Mouse (Mus musculus): ENCODE measurements around the gene Grk3. TPM values are rescaled to one million over a fixed set of nuclear protein-coding genes. Genes with fewer than 3 reads are reported as not detected.

Gene Grk3
- polyA plus RNA-seq (2015; fragmentation: Nextera tagmentation; extraction: Ambion mirVana) = 2.9 and 4.2 TPM in 2 replicates

DNA sequence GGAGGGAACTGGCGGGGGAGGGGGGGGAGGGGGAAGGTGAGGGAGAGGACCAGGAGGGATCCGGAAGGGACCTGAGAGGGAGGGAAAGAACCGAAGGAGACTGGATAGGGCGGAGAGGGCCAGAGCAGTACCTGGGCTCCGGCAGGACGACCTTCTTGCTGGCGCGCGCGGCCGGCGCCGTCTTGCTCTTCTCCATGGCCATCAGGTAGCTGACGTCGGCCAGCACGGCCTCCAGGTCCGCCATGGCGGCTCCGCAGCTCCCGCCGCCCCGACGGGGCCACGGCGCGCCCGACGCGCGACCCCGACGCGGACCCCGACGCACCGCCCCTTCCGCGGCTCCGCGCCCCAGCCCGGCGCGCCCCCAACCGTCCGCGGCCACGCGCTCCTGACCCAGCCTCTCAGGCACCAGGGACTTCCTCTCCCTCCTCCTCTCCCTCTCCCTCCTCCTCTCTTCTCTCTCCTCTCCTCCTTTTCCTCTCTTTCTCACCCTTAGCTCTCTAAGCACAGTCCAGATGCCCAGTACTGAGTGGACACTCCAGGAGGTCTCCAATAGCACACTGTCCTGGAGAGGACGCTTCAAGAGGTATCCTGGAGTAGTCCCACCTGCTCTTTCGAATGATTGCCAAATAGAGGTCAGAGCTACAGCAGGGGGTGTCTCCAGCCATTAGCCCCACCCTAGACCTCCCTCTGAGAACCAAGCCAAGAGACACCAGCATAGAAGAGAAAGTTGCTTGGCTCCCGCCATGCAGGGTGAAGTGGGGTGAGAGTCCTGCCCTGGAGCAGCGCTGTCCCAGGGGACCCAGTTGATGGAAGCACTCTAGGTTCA, at the start of gene Grk3:
TSS of gene Grk3 (minus strand) at position 556 of the 826 bp plus-strand sequence.
- no peak for DNase-seq (ENCODE audit: low spot score)

DNA sequence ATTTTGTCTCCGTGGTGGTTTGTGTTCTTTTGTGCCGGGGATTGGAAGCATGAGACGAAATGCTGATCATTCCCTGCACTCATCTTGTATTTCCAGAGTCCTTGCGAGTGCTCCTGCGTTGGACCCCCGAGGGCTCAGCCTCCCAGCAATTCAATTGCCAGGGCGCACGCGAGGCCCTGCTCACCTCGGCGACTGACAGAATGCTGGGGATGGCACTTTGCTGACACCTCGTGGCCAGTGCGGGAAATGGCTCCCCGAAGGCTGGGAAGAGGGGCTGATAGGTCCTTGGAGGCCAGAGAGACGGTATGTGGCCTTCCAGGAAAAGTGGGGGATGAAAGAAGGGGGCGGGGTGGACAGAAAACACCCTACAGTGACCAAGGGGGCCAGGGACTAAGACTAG, 38.7 kb upstream of the Grk3 start:
- DNase-seq (ENCODE audit: low spot score) = peak; percentile 68

DNA sequence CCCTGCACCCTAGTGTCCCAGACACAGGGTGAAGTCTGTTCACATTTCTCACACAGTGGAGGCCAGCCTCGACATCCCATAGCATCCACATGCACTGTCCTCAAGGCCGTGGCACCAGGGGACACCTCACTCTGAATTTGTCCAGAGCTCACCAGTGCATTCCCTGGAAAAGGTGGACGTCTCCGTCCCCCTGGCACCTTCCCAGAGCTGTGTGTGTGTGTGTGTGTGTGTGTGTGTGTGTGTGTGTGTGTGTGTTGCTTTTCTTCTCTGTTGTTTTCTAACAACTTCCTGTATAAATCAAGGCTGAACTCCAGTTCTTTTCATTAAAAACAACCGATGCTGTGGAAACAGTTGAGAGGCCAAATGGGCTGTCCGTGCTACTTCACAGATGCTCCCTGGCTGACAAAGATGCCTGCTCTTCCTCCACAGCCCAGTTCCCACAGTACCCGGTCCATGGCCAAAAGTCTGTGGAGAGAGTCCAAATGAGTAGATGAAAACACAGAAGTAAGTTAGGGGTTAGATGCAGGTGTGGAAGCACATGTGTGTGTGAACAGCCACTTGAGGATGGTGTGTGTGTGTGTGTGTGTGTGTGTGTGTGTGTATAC, 35.1 kb upstream of the Grk3 start:
- no peak for DNase-seq (ENCODE audit: low spot score)

DNA sequence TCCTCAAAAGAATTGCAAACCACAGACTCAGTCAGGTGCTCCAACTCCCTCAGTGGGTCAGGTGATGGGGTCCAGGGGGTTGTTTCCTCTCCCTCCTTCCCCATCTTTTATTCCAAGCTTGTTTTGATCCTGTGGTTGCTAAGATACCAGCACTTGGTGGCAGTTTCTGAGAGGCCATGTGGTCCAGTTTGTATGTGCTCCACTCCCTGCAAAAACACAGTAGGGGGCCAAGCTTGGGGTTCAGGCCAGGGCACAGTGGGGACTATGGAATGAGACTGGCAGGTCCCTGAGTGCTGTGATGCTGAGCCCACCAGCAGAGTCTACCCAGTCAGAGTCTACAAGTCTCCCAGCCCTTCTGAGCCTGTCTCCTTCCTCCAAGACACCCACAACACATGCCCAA, 34.3 kb upstream of the Grk3 start:
- DNase-seq (ENCODE audit: low spot score) = no peak

DNA sequence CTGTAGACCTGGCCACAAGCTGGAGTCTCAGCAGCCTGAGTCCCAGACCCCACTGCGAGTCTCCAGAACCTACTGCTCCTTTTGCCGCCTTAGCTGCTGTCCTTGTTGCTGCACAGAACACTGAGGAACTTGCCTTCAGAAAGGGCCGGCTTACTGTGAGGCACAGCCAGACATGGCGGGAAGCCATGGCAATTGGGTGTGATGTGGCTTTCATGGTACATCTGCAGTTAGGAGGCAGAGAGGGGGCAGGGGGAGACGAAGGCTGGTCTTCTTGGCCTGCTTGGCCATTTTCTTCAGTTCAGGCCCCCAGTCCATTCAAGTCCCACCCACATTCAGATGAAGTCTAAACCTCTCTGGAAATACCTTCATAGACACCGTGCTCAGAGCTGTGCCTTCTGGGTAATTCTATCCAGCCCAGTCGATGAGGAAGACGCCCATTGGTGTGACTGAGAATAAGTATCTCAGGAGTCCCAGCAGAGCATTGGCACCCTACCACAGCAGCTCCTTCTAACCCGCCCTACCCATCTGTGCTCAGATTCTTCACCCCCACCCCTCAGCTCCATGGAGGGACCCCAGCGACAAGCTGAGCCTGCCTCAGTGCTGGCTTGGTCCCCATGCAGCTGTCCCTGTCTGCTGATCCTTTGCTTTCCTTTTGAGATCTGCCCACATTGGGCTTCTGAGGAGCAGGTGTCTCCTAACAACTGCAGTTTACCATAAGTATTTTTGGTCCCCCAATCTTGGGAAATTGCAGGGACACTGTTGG, 30.1 kb upstream of the Grk3 start:
- no peak for DNase-seq (ENCODE audit: low spot score)

DNA sequence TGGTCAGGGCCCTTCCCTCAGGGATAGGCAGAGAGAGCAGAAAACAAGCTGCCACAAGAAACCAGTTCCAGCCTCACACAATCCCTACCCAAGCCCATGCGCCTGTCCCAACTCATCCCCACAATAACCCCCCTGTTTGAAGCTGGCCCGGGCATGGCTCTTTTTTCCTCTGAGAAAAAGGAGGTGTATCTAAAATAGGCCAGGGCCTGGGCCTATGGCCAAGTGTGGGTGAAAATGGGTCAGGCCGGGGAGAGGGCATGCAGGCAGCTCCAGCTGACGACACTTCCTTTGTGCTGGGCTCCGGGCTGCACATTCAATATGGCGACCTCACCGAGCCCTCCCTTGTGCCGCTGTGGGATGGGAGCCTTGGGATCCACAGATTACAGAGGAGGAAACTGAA, 27.9 kb upstream of the Grk3 start:
- DNase-seq (ENCODE audit: low spot score) = no peak

DNA sequence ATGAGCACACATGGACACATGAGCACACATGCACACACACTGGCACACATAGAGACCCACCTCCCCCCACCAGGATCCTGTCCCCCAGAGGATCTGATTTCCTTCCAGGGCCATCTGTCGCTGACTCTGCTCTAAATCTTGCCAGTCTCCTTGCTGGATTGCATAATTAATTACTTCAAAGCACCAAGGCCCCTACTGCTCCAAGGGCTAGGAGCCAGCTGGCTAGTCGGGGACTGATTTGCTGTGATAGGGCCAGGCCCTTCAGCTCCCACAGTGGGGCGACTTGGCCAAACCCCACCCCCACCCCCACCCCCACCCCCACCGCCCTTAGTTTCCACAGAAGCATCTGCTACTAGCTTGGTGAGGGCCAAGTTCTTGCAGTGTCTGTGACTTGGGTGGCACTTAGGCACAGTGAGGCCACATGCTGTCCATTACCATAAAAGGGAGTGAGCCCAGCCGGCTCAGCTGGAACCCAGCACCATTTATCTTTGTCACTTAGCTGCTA, 26.0 kb upstream of the Grk3 start:
- DNase-seq (ENCODE audit: low spot score) = no peak

DNA sequence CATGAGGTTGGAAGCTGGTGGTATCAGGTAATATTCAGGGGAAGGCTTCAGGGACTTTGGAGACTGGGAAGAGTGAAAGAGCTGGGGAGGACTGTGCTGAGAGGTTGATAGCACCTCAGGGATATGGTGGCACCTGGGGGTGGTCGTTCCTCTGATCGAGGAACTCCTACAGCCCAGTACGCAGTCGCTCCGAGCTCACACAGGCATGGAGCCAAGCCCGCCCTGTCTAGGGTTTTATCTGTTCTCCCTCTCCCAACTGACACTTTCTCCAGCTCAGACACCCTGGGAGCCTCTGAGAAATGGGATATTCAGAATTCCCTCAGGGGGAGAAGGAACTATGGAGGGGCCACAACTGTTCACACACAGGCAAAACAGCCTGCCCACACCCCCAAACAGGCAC, 25.2 kb upstream of the Grk3 start:
- DNase-seq (ENCODE audit: low spot score) = no peak

DNA sequence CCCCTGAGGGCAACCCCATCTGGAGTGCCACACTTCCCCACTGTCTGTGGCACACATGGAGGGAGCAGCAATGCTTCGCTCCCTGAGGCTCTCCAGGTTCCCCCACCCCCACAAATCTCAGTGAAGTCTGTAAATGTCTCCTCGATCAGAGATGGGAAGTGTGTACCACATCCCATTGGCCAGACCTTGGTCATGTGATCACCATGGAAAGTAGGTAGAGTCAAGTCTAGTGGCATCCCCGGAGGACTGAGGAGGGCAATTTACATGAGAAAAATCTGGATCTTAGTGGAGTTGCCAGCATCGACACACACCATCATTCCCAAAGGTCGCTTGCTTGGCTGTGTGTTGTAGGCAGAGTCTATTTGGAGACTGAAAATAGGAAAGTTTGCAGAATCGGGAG, 23.0 kb upstream of the Grk3 start:
- no peak for DNase-seq (ENCODE audit: low spot score)

DNA sequence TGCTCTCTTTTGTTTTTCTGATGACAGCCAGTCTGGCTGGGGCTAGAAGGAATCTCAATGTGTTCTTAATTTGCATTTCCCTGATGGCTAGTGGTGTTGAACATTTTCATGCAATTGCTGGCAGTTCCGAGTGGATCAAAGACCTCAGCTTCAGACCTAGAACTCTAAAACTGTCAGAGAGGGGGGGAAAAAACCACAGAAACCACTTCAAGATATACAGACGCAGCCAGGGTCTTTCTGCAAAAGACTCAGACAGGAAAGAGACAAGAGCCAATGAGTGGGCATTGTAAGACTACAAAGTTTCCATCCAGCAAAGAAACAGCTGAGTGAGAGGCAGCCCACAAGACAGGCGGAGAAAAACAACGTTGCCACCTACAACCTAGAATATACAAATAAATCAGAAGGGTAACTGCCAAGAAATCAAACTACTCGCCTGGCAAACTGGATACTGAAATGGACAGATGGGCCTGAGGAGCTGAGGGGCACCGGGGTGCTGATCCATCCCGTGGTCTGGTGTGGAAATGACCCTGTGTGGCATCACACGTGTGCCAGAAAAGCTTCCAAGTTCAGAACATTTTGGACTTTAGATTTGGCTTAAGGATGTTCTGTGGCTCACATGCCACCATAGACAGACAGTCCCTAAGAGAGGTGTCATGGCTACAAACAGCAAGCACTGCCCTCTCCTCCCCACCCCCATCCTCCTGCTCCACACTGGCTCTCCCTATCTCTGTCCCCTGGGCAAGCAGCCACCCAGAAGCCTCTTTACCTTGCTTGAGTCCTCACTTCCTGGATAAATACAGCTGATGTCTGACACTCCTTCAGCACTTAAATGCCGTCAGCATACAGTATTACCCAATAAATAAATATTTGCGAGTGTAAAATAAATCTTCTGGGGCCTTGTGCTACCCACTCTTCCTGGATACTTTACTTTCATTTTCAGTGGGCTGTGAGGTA, 19.8 kb upstream of the Grk3 start:
- peak; percentile 77 for DNase-seq (ENCODE audit: low spot score)

DNA sequence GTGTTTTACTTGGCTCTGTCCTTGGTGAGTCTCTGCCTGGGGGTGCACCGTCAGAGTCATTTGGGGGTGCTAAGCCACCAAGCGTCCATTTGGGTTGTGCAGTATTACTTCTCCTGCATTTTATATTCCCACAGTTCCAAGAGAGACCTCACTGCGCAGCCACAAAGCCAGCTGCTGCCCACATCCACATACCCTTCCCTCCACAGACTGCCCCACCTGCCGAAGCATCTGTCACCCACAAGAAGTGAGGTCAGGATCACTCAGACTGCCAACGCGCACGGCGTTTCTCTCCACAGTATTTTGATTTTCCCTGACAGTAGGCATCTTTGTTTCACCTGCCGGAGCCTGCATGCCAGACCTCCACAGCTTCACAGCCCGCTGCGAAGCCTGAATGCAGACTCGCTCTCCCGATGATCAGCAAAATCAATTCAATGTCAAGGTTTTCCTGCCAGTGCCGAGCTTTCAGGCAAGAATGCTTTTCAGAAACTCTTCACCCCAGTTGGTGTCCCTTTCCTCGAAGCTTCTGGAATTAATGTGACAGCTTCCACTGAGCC, 15.7 kb upstream of the Grk3 start:
- DNase-seq (ENCODE audit: low spot score) = no peak

DNA sequence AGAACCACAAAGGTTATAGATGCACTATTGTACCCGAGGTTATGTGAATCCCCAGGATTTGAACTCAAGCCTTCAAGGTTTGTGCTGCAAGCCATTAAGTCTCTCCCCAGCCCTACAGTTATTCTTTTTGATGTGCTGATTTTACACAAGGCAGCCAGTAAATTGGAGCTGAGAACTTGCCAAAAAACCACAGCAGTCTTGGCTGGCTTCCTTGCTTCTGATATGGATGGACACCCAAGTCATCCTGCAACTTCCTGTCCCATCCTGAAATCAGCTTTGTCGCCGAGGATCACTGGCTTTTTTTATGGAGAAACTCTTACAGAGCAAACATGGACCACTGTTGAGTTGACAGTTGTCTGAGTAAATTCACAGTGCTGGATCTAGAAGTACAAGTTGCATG, 14.5 kb upstream of the Grk3 start:
- no peak for DNase-seq (ENCODE audit: low spot score)

DNA sequence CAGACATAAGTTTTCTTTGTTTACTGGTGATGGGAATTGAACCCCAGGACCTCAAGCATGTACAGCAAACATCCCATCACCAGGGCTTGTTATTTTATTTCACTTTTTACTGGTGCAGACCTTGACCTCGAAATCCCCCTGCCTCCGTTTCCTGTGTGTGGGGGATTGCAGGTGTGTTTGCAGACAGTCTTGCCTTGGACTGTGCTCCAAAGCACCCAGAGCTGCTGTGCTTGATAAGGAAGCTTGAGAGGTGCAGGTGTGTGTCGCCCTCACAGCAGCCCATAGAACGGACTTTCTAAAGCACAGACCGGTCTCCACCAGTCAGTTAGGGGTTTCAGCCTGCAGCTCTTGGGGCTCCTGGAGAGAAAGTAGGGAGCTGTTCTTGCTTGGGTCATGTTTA, 11.1 kb upstream of the Grk3 start:
- peak; percentile 44 for DNase-seq (ENCODE audit: low spot score)

DNA sequence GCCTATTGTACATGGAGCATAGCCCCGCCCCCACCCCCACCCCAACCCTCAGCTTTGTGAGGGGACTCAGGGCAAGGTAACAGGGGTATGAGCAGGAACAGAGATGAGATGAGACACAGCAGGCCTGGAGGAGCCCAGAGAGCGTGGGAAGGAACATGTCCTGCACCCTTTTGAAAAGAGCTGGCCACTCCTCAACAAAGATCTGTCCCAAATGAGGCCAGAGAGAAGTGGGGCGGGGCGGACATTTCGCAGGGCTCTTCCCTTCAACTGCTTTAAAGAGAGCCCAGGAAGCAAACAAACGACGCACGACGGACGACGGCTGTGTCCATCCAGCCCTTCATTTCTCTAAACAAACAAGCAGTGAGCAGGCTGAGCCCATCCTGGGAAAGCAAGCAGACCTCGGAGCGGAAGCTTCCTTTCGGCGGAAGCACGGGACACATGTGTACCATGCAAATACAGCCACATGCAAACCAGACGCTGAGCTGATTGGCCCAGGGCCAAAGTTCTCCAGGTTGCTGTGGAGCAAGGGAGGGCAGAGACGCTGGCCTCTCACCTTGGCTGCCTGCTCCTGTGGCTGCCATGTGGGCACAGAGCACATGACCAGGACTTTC, 8.7 kb upstream of the Grk3 start:
- DNase-seq (ENCODE audit: low spot score) = no peak

DNA sequence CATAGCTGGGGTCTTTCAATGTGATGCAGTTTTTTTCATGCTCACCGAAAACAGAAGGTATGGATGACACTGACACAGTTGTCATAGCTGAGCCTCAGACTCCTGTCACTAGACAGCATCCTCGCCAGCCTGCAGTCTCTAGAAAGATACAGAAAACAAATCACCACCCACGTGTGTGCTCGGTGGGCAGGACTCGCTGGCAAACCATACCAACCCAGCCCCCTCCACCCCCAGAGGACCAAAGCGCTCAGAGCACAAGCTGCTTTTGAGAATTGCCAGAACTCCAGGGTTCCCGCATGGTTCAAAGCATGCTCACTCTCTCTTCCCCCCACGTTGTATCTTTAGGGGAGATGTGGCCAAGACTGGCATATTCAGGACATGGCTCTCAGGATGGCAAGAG, 2.6 kb upstream of the Grk3 start:
- no peak for DNase-seq (ENCODE audit: low spot score)

DNA sequence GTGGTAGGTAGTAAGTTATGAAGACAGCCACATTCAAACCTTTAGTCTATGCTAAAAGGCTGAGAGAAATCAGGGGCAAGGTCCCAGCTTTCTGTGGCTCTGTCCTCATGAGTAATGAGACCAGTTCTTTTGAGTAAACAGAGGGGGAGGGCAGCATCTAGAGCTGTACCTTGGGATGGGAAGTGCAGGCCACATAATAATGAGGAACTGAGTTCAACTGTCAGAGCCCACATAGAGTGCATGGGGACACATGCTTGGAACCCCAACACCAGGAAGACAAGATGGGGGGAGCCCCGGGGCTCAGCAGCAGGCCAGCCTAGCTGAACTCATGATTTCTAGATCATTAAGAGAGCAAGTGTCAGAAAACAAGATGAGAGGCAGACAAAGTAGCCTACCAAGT, 1.4 kb upstream of the Grk3 start:
- DNase-seq (ENCODE audit: low spot score) = no peak

DNA sequence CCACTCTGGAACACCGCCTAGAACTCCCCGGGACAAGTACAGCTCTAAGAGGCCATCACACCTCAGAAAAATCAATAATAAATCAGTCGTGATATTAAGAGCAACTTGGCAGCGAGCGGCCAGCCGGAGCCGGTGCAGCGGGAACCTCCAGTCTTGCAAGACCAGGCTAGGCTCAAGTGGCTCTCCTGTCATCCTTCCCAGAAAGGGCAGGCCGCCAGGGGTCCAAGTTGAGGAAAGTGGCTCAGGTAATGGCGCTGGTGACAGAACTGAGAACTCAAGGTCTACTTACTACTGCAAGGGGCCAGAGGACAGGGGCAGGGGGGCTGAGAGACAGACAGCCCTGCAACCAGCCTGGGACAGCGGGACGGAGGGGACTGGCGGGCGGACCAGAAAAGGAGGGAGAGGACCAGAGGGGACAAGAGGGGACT, 769 bp downstream of the Grk3 start:
- no peak for DNase-seq (ENCODE audit: low spot score)

DNA sequence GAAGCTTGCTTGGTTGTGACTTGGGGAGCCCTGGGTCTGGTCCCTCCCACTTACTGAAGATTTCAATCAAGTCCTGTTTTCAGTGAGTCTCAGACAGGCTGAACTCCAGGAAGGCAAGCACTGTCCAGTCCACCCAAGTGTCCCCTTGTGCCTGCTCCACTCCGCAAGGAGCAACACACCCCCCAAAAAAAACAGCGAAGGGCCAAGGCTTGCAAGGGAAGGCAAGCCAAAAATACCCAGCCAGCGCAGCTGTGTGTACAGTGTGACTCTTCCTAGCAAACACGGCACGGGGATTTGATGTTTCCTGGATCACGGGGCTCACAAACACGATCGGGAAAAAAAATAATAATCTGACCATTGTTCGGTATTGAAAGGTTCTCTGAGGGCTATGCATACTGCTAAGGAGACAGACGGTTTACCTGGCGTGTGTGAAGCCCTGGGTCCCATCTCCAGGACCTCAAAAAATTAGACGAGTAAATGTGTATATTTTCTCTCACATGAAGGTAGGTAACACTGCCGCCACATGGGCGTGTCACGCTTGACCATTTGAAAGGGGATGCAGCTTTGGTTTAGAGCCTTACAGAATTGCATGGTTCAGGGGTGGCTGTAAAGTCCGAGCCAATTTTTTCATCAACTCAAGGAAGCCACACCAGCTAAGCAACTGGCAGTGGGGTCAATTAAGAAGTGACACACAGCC, 1.3 kb downstream of the Grk3 start:
- DNase-seq (ENCODE audit: low spot score) = no peak

DNA sequence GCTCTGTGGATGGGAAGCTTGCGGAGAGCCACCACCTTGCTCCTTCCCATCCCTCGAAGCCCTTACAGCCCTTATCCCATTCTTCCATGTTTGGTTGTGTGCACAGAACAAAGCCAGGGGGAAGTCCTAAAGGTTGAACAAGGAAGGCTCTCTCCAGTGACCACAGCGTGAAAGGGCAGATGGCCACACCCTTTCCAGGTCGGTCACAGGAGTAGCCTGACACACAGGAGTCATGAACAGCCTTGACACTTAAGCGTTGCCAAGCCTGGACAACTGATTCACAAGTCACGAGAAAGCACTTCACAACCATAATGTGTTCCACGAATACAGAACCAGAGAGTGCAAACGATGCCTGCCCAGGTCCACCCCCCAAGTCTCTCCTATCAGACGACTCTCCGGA, 3.7 kb downstream of the Grk3 start:
- no peak for DNase-seq (ENCODE audit: low spot score)

All from thymus, postnatal 0 days (tissue).